Mouse (Mus musculus) limb, embryonic 11.5 days (tissue): ENCODE results near the gene Wipf3. TPM values are rescaled to one million over a fixed set of nuclear protein-coding genes. Genes with fewer than 3 reads are reported as not detected.

Experiments
- ATAC-seq: fragments of 200-750 bp; cut with Nextera tagmentation; 2 replicates; pipeline ENCODE4 v1.8.0; 2017; ENCODE audit warnings: low read depth; ENCODE audit not compliant: insufficient number of reproducible peaks, low FRiP score, low TSS enrichment
- DNase-seq: peaks from one replicate; pipeline ENCODE4 v3.0.0-alpha.2; 2015; ENCODE audit warnings: low spot score
- H3K27ac ChIP-seq: fragments of 300-500 bp; sonication (generic); replicated peaks from 2 replicates; pipeline ENCODE4 v1.5.1; 2014; ENCODE audit warnings: low read depth, mild to moderate bottlenecking, low read length
- H3K27me3 ChIP-seq: fragments of 300-500 bp; sonication (generic); 2 replicates; pipeline ENCODE4 v1.6.1; 2014; ENCODE audit warnings: mild to moderate bottlenecking, low read length, mixed read lengths; ENCODE audit not compliant: control insufficient read depth, insufficient read depth
- H3K36me3 ChIP-seq: fragments of 300-500 bp; sonication (generic); 2 replicates; pipeline ENCODE4 v1.6.1; 2014; ENCODE audit warnings: mild to moderate bottlenecking, low read length, moderate library complexity, mixed read lengths; ENCODE audit not compliant: control insufficient read depth, insufficient read depth
- H3K4me1 ChIP-seq: fragments of 300-500 bp; sonication (generic); 2 replicates; pipeline ENCODE4 v1.6.1; 2014; ENCODE audit warnings: low read length, mixed read lengths; ENCODE audit not compliant: control insufficient read depth, insufficient read depth
- H3K4me2 ChIP-seq: fragments of 300-500 bp; sonication (generic); 2 replicates; pipeline ENCODE4 v1.6.1; 2014; ENCODE audit warnings: low read depth, mild to moderate bottlenecking, moderate library complexity; ENCODE audit not compliant: severe bottlenecking
- H3K4me3 ChIP-seq: fragments of 300-500 bp; sonication (generic); 2 replicates; pipeline ENCODE4 v1.5.1; 2014; ENCODE audit warnings: low read depth, low read length
- H3K9ac ChIP-seq: fragments of 300-500 bp; sonication (generic); 2 replicates; pipeline ENCODE4 v1.6.1; 2014; ENCODE audit warnings: mild to moderate bottlenecking, low read length
- H3K9me3 ChIP-seq: fragments of 300-500 bp; sonication (generic); 2 replicates; pipeline ENCODE4 v1.6.1; 2016; ENCODE audit warnings: low read length; ENCODE audit not compliant: control insufficient read depth
- WGBS: fragments of 180-500 bp; shearing (Covaris S2); extraction: QIAGEN DNeasy Blood & Tissue Kit; methylation state at CpG from one replicate; pipeline ENCODE4 v1.1.7; 2014; 5-methylcytosine and 5-hydroxymethylcytosine counted together
- polyA plus RNA-seq: library from polyadenylated mRNA; unstranded; fragments of >200 nt; fragmentation: Nextera tagmentation; extraction: Ambion mirVana; gene quantifications from 2 replicates; pipeline ENCODE4 v1.2.1, GENCODE M21; 2014

Gene Wipf3
- polyA plus RNA-seq, 1 experiment from 2014 or later, result 0.95 TPM

GRCm38 (mm10) chr6:54539396-54539795 is 110.0 kb downstream of the Wipf3 start:
- WGBS, result 89% methylated on average over 7 of the region's 7 CpGs
- no peak overlapping the region for H3K27ac ChIP-seq
- ATAC-seq, result no peak

GRCm38 (mm10) chr6:54540252-54540887 is 111.0 kb downstream of the Wipf3 start:
- Histone ChIP-seq H3K27me3 (no peaks in the 10 kb centered on the region), H3K4me1 (no peaks in the 10 kb centered on the region), H3K9me3 (no peaks in the 10 kb centered on the region), H3K4me3 (no peak overlapping the region), H3K27ac (no peak overlapping the region), H3K4me2 (no peak overlapping the region), H3K9ac (no peak overlapping the region), H3K36me3 (no peaks in the 10 kb centered on the region)
- ATAC-seq (no peak), DNase-seq (no peak)
- 61% methylated on average over 9 of the region's 9 CpGs for WGBS

More at GRCm38 (mm10) chr6:54539396-54539795, 110.0 kb downstream of the Wipf3 start:
- Histone ChIP-seq H3K4me3 (no peak overlapping the region), H3K4me1 (no peaks in the 10 kb centered on the region), H3K9me3 (no peaks in the 10 kb centered on the region), H3K4me2 (no peak overlapping the region), H3K27me3 (no peaks in the 10 kb centered on the region), H3K9ac (no peak overlapping the region), H3K36me3 (no peaks in the 10 kb centered on the region)
- no peak for DNase-seq

GRCm38 (mm10) chr6:54542836-54543235 is 113.4 kb downstream of the Wipf3 start:
- Histone ChIP-seq H3K27ac (no peak overlapping the region), H3K9ac (no peak overlapping the region), H3K4me1 (no peaks in the 10 kb centered on the region), H3K4me2 (no peak overlapping the region), H3K27me3 (no peaks in the 10 kb centered on the region), H3K36me3 (no peaks in the 10 kb centered on the region), H3K4me3 (no peak overlapping the region), H3K9me3 (no peaks in the 10 kb centered on the region)
- WGBS, result 80% methylated on average over 7 of the region's 7 CpGs
- ATAC-seq (no peak), DNase-seq (no peak)

- no peak overlapping the region for H3K4me3 ChIP-seq
- WGBS, result 82% methylated on average over 2 of the region's 2 CpGs
- no peak overlapping the region for H3K27ac ChIP-seq
- ATAC-seq, result no peak
- no peaks in the 10 kb centered on the region for H3K9me3 ChIP-seq
- H3K4me1 ChIP-seq, result no peaks in the 10 kb centered on the region
- no peak overlapping the region for H3K9ac ChIP-seq
- H3K4me2 ChIP-seq, result no peak overlapping the region
- no peak for DNase-seq
- no peaks in the 10 kb centered on the region for H3K27me3 ChIP-seq
- no peaks in the 10 kb centered on the region for H3K36me3 ChIP-seq
Measured at GRCm38 (mm10) chr6:54543646-54544045, 114.2 kb downstream of the Wipf3 start.

GRCm38 (mm10) chr6:54548314-54549019 is 119.1 kb downstream of the Wipf3 start:
- DNase-seq (no peak), ATAC-seq (no peak)
- Histone ChIP-seq H3K27ac (no peak overlapping the region), H3K4me1 (no peaks in the 10 kb centered on the region), H3K4me3 (no peak overlapping the region), H3K4me2 (no peak overlapping the region), H3K9ac (no peak overlapping the region), H3K9me3 (no peaks in the 10 kb centered on the region), H3K36me3 (no peaks in the 10 kb centered on the region), H3K27me3 (no peaks in the 10 kb centered on the region)
- WGBS, result 83% methylated on average over 13 of the region's 13 CpGs

- Histone ChIP-seq H3K36me3 (no peaks in the 10 kb centered on the region), H3K9ac (no peak overlapping the region), H3K27ac (no peak overlapping the region), H3K4me3 (no peak overlapping the region), H3K4me1 (0 out of 2 replicates have a peak, but pooled peaks cover 2% of the 10 kb centered on the region), H3K9me3 (no peaks in the 10 kb centered on the region), H3K4me2 (no peak overlapping the region), H3K27me3 (no peaks in the 10 kb centered on the region)
- 52% methylated on average over 4 of the region's 4 CpGs for WGBS
- ATAC-seq, result no peak
- no peak for DNase-seq
Measured at GRCm38 (mm10) chr6:54549311-54549710, 119.9 kb downstream of the Wipf3 start.

- Histone ChIP-seq H3K27me3 (no peaks in the 10 kb centered on the region), H3K9ac (no peak overlapping the region), H3K27ac (no peak overlapping the region), H3K4me1 (0 out of 2 replicates have a peak, but pooled peaks cover 2% of the 10 kb centered on the region), H3K9me3 (no peaks in the 10 kb centered on the region), H3K4me3 (no peak overlapping the region), H3K4me2 (no peak overlapping the region), H3K36me3 (no peaks in the 10 kb centered on the region)
- 78% methylated on average over 6 of the region's 7 CpGs for WGBS
- DNase-seq (no peak), ATAC-seq (no peak)
Measured at GRCm38 (mm10) chr6:54550801-54551323, 121.5 kb downstream of the Wipf3 start.

- Histone ChIP-seq H3K4me3 (no peak overlapping the region), H3K4me2 (no peak overlapping the region), H3K27me3 (no peaks in the 10 kb centered on the region), H3K27ac (no peak overlapping the region), H3K9ac (no peak overlapping the region), H3K36me3 (no peaks in the 10 kb centered on the region), H3K9me3 (no peaks in the 10 kb centered on the region; the same call in 1 of the 2 replicates), H3K4me1 (0 out of 2 replicates have a peak, but pooled peaks cover 2% of the 10 kb centered on the region)
- no peak for ATAC-seq
- 68% methylated on average over 9 of the region's 9 CpGs for WGBS
- DNase-seq, result no peak
Measured at GRCm38 (mm10) chr6:54552721-54553413, 123.5 kb downstream of the Wipf3 start.
